Mouse (Mus musculus): ENCODE data around the gene Stx1a. TPM values are rescaled to one million over a fixed set of nuclear protein-coding genes. Genes with fewer than 3 reads are reported as not detected.

Stx1a gene
- polyA plus RNA-seq (2015; fragmentation: Illumina TruSeq; extraction: RNeasy Lipid Tissue Mini Kit (QIAGEN cat#74804); ENCODE audit: insufficient read depth, low replicate concordance) = 1.6 TPM

GRCm38 (mm10) chr5:135023344-135024173 lies at the start of gene Stx1a:
Stx1a (plus strand) TSS chr5:135023482.

GRCm38 (mm10) chr5:134985633-134986297 lies 37.5 kb upstream of the Stx1a start, which contains the start of gene Cldn3:
Cldn3 (plus strand) TSS chr5:134986214.

GRCm38 (mm10) chr5:135008671-135009589 lies 14.4 kb upstream of the Stx1a start, which contains the start of gene Abhd11:
Abhd11 (plus strand) TSS chr5:135009152.

GRCm38 (mm10) chr5:135063629-135064381 lies 40.5 kb downstream of the Stx1a start, which contains the start of gene Dnajc30:
Dnajc30 (plus strand) TSS chr5:135064202.

GRCm38 (mm10) chr5:135064909-135065446 lies 41.7 kb downstream of the Stx1a start, which contains the start of gene Bud23:
Bud23 (minus strand) TSS chr5:135064959.

GRCm38 (mm10) chr5:135077564-135078481 lies 54.5 kb downstream of the Stx1a start, which contains the start of gene Vps37d:
Vps37d (minus strand) TSS chr5:135078266.

GRCm38 (mm10) chr5:135089653-135090052 lies 66.4 kb downstream of the Stx1a start, which contains the start of gene Mlxipl:
Mlxipl (plus strand) TSS chr5:135089890.

Other genes with a start within 250 kb of the Stx1a start
- not detected for gene Tmem270, start 116.7 kb upstream of the Stx1a start, polyA plus RNA-seq (2015; fragmentation: Illumina TruSeq; extraction: RNeasy Lipid Tissue Mini Kit (QIAGEN cat#74804); ENCODE audit: insufficient read depth, low replicate concordance)
- gene Cldn13, start 108.0 kb upstream of the Stx1a start, polyA plus RNA-seq (2015; fragmentation: Illumina TruSeq; extraction: RNeasy Lipid Tissue Mini Kit (QIAGEN cat#74804); ENCODE audit: insufficient read depth, low replicate concordance) = 18.6 TPM
- 8.3 TPM for gene Mettl27, start 91.1 kb upstream of the Stx1a start, polyA plus RNA-seq (2015; fragmentation: Illumina TruSeq; extraction: RNeasy Lipid Tissue Mini Kit (QIAGEN cat#74804); ENCODE audit: insufficient read depth, low replicate concordance)
- gene Cldn4, start 76.5 kb upstream of the Stx1a start, polyA plus RNA-seq (2015; fragmentation: Illumina TruSeq; extraction: RNeasy Lipid Tissue Mini Kit (QIAGEN cat#74804); ENCODE audit: insufficient read depth, low replicate concordance) = not detected
- gene Cldn3, start 37.3 kb upstream of the Stx1a start, polyA plus RNA-seq (2015; fragmentation: Illumina TruSeq; extraction: RNeasy Lipid Tissue Mini Kit (QIAGEN cat#74804); ENCODE audit: insufficient read depth, low replicate concordance) = not detected
- gene Abhd11, start 14.3 kb upstream of the Stx1a start, polyA plus RNA-seq (2015; fragmentation: Illumina TruSeq; extraction: RNeasy Lipid Tissue Mini Kit (QIAGEN cat#74804); ENCODE audit: insufficient read depth, low replicate concordance) = 24.8 TPM
- 12.8 TPM for gene Dnajc30, start 40.7 kb downstream of the Stx1a start, polyA plus RNA-seq (2015; fragmentation: Illumina TruSeq; extraction: RNeasy Lipid Tissue Mini Kit (QIAGEN cat#74804); ENCODE audit: insufficient read depth, low replicate concordance)
- 30.9 TPM for gene Bud23, start 41.5 kb downstream of the Stx1a start, polyA plus RNA-seq (2015; fragmentation: Illumina TruSeq; extraction: RNeasy Lipid Tissue Mini Kit (QIAGEN cat#74804); ENCODE audit: insufficient read depth, low replicate concordance)
- not detected for gene Vps37d, start 54.8 kb downstream of the Stx1a start, polyA plus RNA-seq (2015; fragmentation: Illumina TruSeq; extraction: RNeasy Lipid Tissue Mini Kit (QIAGEN cat#74804); ENCODE audit: insufficient read depth, low replicate concordance)
- gene Mlxipl, start 66.4 kb downstream of the Stx1a start, polyA plus RNA-seq (2015; fragmentation: Illumina TruSeq; extraction: RNeasy Lipid Tissue Mini Kit (QIAGEN cat#74804); ENCODE audit: insufficient read depth, low replicate concordance) = 0.12 TPM
- gene Tbl2, start 126.2 kb downstream of the Stx1a start, polyA plus RNA-seq (2015; fragmentation: Illumina TruSeq; extraction: RNeasy Lipid Tissue Mini Kit (QIAGEN cat#74804); ENCODE audit: insufficient read depth, low replicate concordance) = 9.8 TPM
- gene Bcl7b, start 144.8 kb downstream of the Stx1a start, polyA plus RNA-seq (2015; fragmentation: Illumina TruSeq; extraction: RNeasy Lipid Tissue Mini Kit (QIAGEN cat#74804); ENCODE audit: insufficient read depth, low replicate concordance) = 31.1 TPM
- 102 TPM for gene Baz1b, start 163.8 kb downstream of the Stx1a start, polyA plus RNA-seq (2015; fragmentation: Illumina TruSeq; extraction: RNeasy Lipid Tissue Mini Kit (QIAGEN cat#74804); ENCODE audit: insufficient read depth, low replicate concordance)
- gene Fzd9, start 227.7 kb downstream of the Stx1a start, polyA plus RNA-seq (2015; fragmentation: Illumina TruSeq; extraction: RNeasy Lipid Tissue Mini Kit (QIAGEN cat#74804); ENCODE audit: insufficient read depth, low replicate concordance) = 0.10 TPM